Mouse (Mus musculus) E14TG2a.4 (cell line): ENCODE results near the gene Ampd2.

Experiments
- CTCF ChIP-seq: conservative IDR thresholded peaks from 2 replicates; pipeline ENCODE4 v1.5.1; 2014; ENCODE audit warnings: low read length
- NANOG ChIP-seq: IDR thresholded peaks from 2 replicates; pipeline ENCODE4 v1.6.1; 2014; ENCODE audit warnings: borderline replicate concordance, low read length, mixed read lengths
- POU5F1 ChIP-seq: IDR thresholded peaks from 2 replicates; pipeline ENCODE4 v1.6.1; 2014; ENCODE audit warnings: low read length, borderline replicate concordance

DNA sequence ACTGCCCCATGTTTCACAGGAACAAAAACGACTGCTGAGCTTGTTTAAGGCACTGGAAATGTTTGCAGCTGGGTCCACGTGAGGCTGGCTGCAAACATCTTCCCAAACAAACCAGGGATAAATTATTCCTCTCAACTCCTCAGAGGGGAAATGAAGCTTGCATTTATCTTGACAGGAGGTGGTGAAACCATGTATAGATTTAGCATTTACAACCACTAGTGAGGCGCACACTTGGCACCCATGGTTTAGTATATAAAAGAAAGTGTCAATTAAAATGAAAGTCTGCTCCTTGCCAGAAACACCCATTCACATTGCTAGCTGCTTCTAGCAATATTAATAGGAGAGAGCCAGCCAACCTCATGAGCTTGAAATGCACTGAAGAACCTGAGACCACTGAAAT is 15.1 kb upstream of the Ampd2 start:
- TF ChIP-seq CTCF (no peak), NANOG (no peak), POU5F1 (no peak)
